Mouse (Mus musculus) heart, adult 9 months (tissue): ENCODE measurements around the gene March8.

Experiments
- DNase-seq, 2 experiments: peaks; one replicate each; pipeline ENCODE4 v3.0.0; 2022; ENCODE audit warnings: low spot score in 2 of 2

March8 gene

GRCm38 (mm10) chr6:116371500-116371899 is 33.7 kb downstream of the March8 start:
- DNase-seq, result no peak

GRCm38 (mm10) chr6:116374136-116374535 is 36.3 kb downstream of the March8 start:
- no peak for DNase-seq

- no peak for DNase-seq
Measured at GRCm38 (mm10) chr6:116374618-116375017, 36.8 kb downstream of the March8 start.

- no peak for DNase-seq
Measured at GRCm38 (mm10) chr6:116378892-116379291, 41.1 kb downstream of the March8 start.

DNA sequence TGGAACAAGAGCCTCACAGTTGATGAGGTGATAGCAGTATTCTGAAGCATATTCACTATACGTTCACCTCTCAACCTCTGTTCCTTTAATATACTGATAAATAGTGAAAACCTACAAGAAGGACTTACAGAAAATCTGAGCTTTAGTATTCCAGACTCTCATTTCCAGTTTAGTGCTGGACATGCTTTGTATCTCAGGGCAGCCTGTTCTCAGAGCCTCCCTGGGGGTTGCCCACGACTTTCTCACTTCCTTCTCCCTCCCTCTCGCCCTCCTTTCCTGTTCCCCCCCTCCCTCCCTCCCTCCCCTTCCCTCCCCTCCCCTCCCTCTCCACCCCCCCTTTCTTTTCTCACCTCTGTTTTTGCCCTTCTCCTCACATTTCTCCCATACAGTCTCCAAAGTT is 42.3 kb downstream of the March8 start:
- DNase-seq, result no peak

DNA sequence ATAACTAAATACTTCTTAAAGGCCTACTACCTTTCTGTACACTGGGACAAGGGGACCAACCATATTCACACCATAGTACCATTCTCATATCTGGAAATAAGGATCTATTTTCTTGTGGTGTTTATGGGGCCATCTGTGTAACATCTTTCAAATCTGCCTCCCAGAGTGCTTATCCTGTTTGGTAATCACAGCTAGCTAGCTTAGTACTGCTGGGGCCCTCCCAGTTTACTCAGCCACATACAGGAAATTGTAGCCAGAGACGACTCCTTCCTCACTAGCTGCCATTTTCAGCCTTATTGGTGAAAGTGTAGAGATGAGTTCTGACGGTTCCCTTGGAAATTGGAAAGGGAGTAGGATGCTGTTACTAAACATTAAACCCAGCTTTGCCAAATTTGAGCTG is 43.8 kb downstream of the March8 start:
- DNase-seq, result no peak

GRCm38 (mm10) chr6:116383582-116383981 is 45.8 kb downstream of the March8 start:
- DNase-seq, result no peak

- no peak for DNase-seq
Measured at GRCm38 (mm10) chr6:116385194-116386044, 47.6 kb downstream of the March8 start.

DNA sequence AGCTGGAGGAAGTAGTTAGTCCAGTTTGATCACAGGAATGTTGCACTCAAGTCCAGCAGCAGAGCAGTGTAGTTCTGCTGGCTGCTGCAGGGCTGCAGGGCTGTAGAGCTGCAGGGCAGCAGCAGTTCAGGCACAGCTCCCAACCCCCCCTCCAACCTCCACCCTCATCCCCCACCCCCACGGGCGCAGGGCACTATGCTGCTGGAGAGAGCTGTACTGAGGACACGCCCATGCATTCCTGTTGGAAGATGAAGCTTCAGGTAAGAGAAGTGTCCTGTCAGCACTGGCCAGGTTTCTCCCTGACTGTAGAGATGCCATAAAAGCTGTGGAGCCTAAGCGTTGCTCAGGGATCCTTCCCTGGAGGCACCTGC is 48.2 kb downstream of the March8 start:
- no peak for DNase-seq

- DNase-seq, result no peak
Measured at GRCm38 (mm10) chr6:116386506-116386905, 48.7 kb downstream of the March8 start.

GRCm38 (mm10) chr6:116388068-116388467 is 50.2 kb downstream of the March8 start:
- no peak for DNase-seq

GRCm38 (mm10) chr6:116389481-116389880 is 51.7 kb downstream of the March8 start:
- no peak for DNase-seq

- no peak for DNase-seq
Measured at GRCm38 (mm10) chr6:116394916-116395648, 57.3 kb downstream of the March8 start.

- DNase-seq, result no peak
Measured at GRCm38 (mm10) chr6:116397621-116398020, 59.8 kb downstream of the March8 start.

- DNase-seq, result no peak
Measured at GRCm38 (mm10) chr6:116398136-116398535, 60.3 kb downstream of the March8 start.

DNA sequence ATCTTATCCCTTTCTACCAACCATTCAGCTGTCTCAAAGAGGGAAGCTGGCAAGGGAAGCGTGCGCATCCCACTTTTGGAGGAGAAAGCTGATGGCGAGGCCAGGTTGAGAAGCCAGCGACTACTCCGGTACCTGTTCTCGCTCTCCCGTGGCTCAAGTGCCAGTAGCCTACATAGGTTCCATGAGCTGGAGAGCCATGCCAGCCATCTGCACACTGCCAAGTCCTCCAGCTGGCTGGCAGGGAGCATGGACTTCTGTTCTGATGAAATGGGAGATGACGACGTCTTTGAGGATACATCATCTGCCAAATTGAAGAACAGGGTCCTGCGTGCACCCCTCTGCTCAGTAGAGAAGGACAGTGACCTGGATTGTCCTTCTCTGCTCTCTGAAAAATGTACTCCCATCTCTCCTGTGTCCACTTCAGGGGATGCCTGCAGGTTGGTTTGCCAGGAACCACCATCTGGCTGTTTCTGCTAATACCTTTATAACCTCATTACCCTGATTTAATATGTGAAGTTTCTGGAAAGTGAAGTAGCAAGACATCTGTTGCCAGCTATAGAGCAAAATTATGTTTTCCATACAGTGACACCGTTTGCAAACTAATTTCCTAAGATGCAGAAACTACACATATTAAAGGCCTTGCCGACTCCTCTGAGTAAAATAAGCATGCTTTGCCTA is 64.1 kb downstream of the March8 start:
- no peak for DNase-seq

GRCm38 (mm10) chr6:116402426-116402825 is 64.6 kb downstream of the March8 start:
- no peak for DNase-seq

DNA sequence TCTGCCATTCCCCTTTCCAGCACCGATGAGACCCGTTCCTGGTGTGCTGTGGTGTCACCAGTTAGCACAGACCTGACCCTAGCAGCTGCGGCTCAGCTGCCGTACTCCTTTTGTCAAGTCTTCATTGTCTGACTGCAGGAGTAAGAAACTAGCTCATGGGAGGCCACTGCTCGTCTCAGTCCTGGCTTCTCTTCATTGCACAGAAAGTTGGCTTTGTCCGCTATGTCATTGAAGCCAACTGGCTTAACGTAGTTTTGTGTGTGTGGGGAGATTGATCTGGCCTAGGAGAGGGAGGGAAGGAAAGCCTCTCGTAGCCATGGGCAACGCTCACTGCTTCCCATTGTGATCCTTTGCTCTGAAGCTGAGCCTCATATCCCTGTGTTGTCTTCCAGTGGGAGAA is 67.4 kb downstream of the March8 start:
- no peak for DNase-seq

DNA sequence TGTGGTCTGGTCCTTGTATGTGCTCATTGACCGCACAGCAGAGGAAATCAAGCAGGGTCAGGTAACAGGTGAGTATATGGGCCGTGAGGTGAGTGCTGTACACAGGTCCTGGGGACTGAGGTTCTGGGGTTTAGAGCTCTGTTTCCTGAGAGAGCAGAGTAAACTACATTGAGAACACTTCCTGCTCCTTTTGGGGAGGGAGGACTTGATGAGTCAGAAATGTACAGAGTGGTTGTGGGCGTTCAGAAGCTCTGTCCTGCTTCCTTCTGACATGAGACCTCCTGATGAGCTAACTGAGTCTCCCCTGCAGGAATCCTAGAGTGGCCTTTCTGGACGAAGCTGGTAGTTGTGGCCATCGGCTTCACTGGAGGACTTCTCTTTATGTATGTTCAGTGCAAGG is 67.9 kb downstream of the March8 start:
- no peak for DNase-seq

- DNase-seq, result no peak
Measured at GRCm38 (mm10) chr6:116406152-116406551, 68.3 kb downstream of the March8 start.

- DNase-seq, result no peak
Measured at GRCm38 (mm10) chr6:116406680-116407079, 68.9 kb downstream of the March8 start.

DNA sequence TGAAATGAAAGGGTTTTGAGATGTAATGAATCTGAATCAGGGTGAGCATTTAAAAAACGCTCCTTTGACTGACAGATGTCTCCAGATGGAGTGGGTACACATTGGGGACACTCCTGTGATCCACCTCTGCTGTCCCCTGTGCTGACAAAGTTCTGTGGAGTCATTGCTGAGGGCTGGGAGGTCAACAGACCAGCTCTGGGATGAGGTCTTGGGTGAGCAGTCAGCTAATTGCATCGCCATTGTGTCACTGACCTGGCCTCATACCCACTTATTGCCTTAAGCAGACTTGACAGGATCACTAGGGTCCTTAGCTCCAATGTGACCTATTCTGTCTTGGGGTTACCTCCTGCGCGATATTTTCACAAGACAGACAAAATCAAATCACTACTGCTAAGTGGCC is 69.4 kb downstream of the March8 start:
- no peak for DNase-seq
